Mouse (Mus musculus) forebrain, embryonic 16.5 days (tissue): ENCODE measurements at regions not wholly inside any gene's neighbourhood (a gene's known extent, or its start where the extent isn't known, plus 50 kb on each side); places are given as distances from the start of the nearest gene placed in this dataset.

ENCODE experiments used
- ATAC-seq: fragments of 200-750 bp; cut with Nextera tagmentation; 2 replicates; pipeline ENCODE4 v1.8.0; 2017; ENCODE audit warnings: mild to moderate bottlenecking, moderate library complexity
- H3K27ac ChIP-seq: fragments of 300-500 bp; sonication (generic); 2 replicates; pipeline ENCODE4 v1.5.1; 2014; ENCODE audit warnings: low read length, control low read depth
- H3K27me3 ChIP-seq: fragments of 300-500 bp; sonication (generic); replicated peaks from 2 replicates; pipeline ENCODE4 v1.6.1; 2014; ENCODE audit warnings: low read length; ENCODE audit not compliant: control insufficient read depth, insufficient read depth
- H3K36me3 ChIP-seq: fragments of 300-500 bp; sonication (generic); 2 replicates; pipeline ENCODE4 v1.6.1; 2014; ENCODE audit not compliant: control insufficient read depth, insufficient read depth
- H3K4me1 ChIP-seq: fragments of 300-500 bp; sonication (generic); replicated peaks from 2 replicates; pipeline ENCODE4 v1.6.1; 2014; ENCODE audit warnings: low read length; ENCODE audit not compliant: control insufficient read depth, insufficient read depth
- H3K4me2 ChIP-seq: fragments of 300-500 bp; sonication (generic); 2 replicates; pipeline ENCODE4 v1.6.1; 2014; ENCODE audit warnings: mild to moderate bottlenecking, low read length, control low read depth
- H3K4me3 ChIP-seq: fragments of 300-500 bp; sonication (generic); replicated peaks from 2 replicates; pipeline ENCODE4 v1.5.1; 2014; ENCODE audit warnings: mild to moderate bottlenecking, low read length, control low read depth
- H3K9ac ChIP-seq: fragments of 300-500 bp; sonication (generic); replicated peaks from 2 replicates; pipeline ENCODE4 v1.6.1; 2014; ENCODE audit warnings: low read depth, low read length, control low read depth
- H3K9me3 ChIP-seq: fragments of 300-500 bp; sonication (generic); 2 replicates; pipeline ENCODE4 v1.6.1; 2016; ENCODE audit warnings: low read length; ENCODE audit not compliant: control insufficient read depth
- WGBS: fragments of 180-500 bp; shearing (Covaris S2); extraction: QIAGEN DNeasy Blood & Tissue Kit; methylation state at CpG from one replicate; pipeline ENCODE4 v1.1.7; 2014; 5-methylcytosine and 5-hydroxymethylcytosine counted together

DNA sequence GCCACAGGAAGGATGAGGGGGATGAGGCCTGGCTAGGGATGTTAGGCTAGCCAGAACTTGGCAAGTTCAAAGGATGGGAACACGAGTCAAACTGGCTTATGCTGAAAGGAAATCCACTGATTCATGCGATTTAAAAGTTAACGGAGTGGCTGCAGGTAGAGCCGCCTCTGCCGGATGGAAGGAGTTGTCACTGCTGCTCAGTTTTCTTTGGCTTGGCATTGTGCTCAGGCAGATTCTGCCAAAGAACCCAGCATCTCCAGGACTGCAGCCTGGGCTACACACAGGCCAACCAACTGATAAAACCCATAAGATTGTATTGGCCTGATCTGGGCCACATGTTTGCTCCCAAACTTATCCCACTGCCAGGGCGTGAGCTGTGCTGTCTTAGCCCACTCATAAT is 105.3 kb upstream of the Aldh1a3 start:
- H3K9me3 ChIP-seq, result no peaks in the 10 kb centered on the region
- H3K9ac ChIP-seq, result no peak overlapping the region
- no peak overlapping the region for H3K27ac ChIP-seq
- H3K4me1 ChIP-seq, result no peaks in the 10 kb centered on the region
- 76% methylated on average over 6 of the region's 6 CpGs for WGBS
- no peaks in the 10 kb centered on the region for H3K36me3 ChIP-seq
- no peaks in the 10 kb centered on the region for H3K27me3 ChIP-seq
- no peak for ATAC-seq
- no peak overlapping the region for H3K4me2 ChIP-seq
- H3K4me3 ChIP-seq, result no peak overlapping the region

GRCm38 (mm10) chr7:66532048-66532447 is 104.7 kb upstream of the Aldh1a3 start:
- Histone ChIP-seq H3K4me2 (no peak overlapping the region), H3K36me3 (no peaks in the 10 kb centered on the region), H3K9ac (no peak overlapping the region), H3K27ac (no peak overlapping the region), H3K27me3 (no peaks in the 10 kb centered on the region), H3K4me1 (no peaks in the 10 kb centered on the region), H3K9me3 (no peaks in the 10 kb centered on the region), H3K4me3 (no peak overlapping the region)
- WGBS, result 89% methylated on average over 8 of the region's 8 CpGs
- ATAC-seq, result no peak

GRCm38 (mm10) chr7:66531111-66531510 is 103.8 kb upstream of the Aldh1a3 start:
- Histone ChIP-seq H3K9ac (no peak overlapping the region), H3K27me3 (no peaks in the 10 kb centered on the region), H3K4me2 (no peak overlapping the region), H3K27ac (no peak overlapping the region), H3K9me3 (no peaks in the 10 kb centered on the region), H3K36me3 (no peaks in the 10 kb centered on the region), H3K4me3 (no peak overlapping the region), H3K4me1 (no peaks in the 10 kb centered on the region)
- WGBS, result 91% methylated on average over 7 of the region's 7 CpGs
- ATAC-seq, result no peak

DNA sequence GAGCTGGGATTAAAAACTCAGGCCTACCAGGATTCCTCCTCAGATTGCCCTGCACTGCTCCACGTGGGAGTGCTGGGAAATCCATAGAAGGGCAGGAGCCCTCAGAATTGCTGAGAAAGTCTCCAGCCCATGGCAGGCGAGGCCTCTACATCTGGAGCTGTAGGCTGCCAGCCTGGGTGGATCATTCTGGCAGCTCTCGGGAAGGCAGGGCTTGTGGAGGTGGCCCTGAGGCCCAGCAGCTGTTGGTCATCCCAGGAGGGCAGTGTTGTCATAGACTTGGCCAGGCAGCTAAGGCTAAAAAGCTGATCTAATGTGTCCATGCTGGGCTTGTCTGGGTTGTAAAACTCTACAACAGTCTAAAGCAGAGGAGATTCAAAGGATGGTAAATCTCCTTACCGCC is 101.6 kb upstream of the Aldh1a3 start:
- Histone ChIP-seq H3K4me1 (no peaks in the 10 kb centered on the region), H3K4me2 (no peak overlapping the region)
- WGBS, result 78% methylated on average over 4 of the region's 4 CpGs

DNA sequence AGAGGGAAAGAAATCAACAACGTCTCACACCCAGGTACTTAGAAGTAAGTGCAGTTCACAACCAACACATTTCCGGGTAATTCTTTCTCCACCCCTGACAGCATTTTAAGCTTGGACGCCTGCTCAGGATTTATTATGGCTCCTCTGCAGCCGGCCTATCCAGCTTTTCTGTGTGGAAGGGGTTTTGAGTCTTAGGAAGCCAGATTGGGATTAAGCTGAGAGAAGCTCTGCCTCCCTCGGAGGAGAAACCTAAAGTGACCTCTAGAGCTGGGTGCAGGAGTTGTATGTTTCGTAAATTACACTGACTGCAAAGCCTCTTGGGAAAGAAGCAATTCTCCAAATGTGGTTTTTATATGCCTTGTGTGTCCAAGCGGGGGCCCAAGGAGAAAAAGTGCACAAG is 96.6 kb upstream of the Aldh1a3 start:
- Histone ChIP-seq H3K9me3 (no peaks in the 10 kb centered on the region), H3K36me3 (no peaks in the 10 kb centered on the region), H3K4me1 (no peaks in the 10 kb centered on the region), H3K27ac (no peak overlapping the region), H3K27me3 (no peaks in the 10 kb centered on the region), H3K4me2 (no peak overlapping the region), H3K9ac (no peak overlapping the region), H3K4me3 (no peak overlapping the region)
- ATAC-seq, result no peak
- 69% methylated on average over 7 of the region's 7 CpGs for WGBS

More for the DNA sequence above, 101.6 kb upstream of the Aldh1a3 start:
- H3K9ac ChIP-seq, result no peak overlapping the region
- H3K9me3 ChIP-seq, result no peaks in the 10 kb centered on the region
- no peak for ATAC-seq
- H3K27me3 ChIP-seq, result no peaks in the 10 kb centered on the region
- H3K27ac ChIP-seq, result no peak overlapping the region
- H3K4me3 ChIP-seq, result no peak overlapping the region
- no peaks in the 10 kb centered on the region for H3K36me3 ChIP-seq

- Histone ChIP-seq H3K9ac (no peak overlapping the region), H3K27ac (no peak overlapping the region), H3K27me3 (no peaks in the 10 kb centered on the region), H3K4me2 (no peak overlapping the region), H3K9me3 (no peaks in the 10 kb centered on the region), H3K36me3 (no peaks in the 10 kb centered on the region), H3K4me3 (no peak overlapping the region), H3K4me1 (no peaks in the 10 kb centered on the region)
- ATAC-seq, result no peak
- 98% methylated on average over 2 of the region's 2 CpGs for WGBS
Measured at GRCm38 (mm10) chr7:66521522-66521921, 94.2 kb upstream of the Aldh1a3 start.

DNA sequence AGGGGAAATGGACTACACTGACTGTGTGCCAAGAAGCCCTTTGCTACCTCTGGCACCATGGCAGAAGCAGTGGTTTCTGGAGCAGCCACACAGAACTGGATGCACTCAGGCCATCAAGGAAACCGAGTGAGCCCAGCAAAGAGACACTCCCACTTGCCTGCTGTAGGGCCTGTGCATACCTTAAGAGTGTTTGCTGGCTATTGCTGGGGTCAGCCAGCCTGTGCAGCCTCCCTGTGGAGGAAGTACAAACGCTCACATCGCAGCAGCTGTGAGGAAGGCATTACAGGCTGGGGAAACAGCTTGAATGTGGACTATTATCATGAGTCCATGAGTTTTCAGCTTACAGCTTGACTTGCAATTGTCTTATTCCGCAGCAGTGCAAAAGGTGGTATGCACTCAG is 88.8 kb upstream of the Aldh1a3 start:
- Histone ChIP-seq H3K4me1 (no peaks in the 10 kb centered on the region), H3K9me3 (peaks cover 3% of the 10 kb centered on the region; the same call in 1 of the 2 replicates), H3K27ac (no peak overlapping the region), H3K4me3 (no peak overlapping the region), H3K36me3 (no peaks in the 10 kb centered on the region), H3K4me2 (no peak overlapping the region), H3K9ac (no peak overlapping the region), H3K27me3 (no peaks in the 10 kb centered on the region)
- 66% methylated on average over 4 of the region's 4 CpGs for WGBS
- ATAC-seq, result no peak

DNA sequence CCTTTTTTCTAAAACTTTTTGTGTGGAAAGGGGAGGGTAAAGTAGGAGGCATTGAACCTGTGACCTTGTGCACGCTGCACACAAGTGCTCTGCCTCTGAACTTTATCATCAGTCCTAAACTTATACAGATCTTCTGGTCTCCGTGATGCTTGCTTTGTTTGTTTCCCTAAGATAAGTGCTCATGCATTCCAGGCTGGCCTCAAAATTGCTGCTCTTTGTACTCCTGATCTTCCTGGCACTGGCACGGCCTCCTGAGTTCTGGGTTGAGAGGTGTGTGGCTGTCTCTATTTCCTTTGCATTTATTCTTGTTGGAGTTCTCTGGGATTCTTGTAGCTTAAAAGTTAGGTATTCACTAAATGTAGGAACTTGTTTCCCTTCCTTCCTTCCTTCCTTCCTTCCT is 86.1 kb upstream of the Aldh1a3 start:
- Histone ChIP-seq H3K27ac (no peak overlapping the region), H3K4me1 (no peaks in the 10 kb centered on the region), H3K9ac (no peak overlapping the region), H3K4me3 (no peak overlapping the region), H3K4me2 (no peak overlapping the region), H3K27me3 (no peaks in the 10 kb centered on the region), H3K9me3 (peaks cover 3% of the 10 kb centered on the region; the same call in 1 of the 2 replicates), H3K36me3 (no peaks in the 10 kb centered on the region)
- WGBS, result 79% methylated on average over 3 of the region's 3 CpGs
- no peak for ATAC-seq

- no peak overlapping the region for H3K9ac ChIP-seq
- 74% methylated on average over 2 of the region's 2 CpGs for WGBS
- no peak overlapping the region for H3K27ac ChIP-seq
- no peak for ATAC-seq
- no peak overlapping the region for H3K4me3 ChIP-seq
- H3K9me3 ChIP-seq, result no peaks in the 10 kb centered on the region
- H3K4me2 ChIP-seq, result no peak overlapping the region
- H3K27me3 ChIP-seq, result no peaks in the 10 kb centered on the region
- H3K36me3 ChIP-seq, result no peaks in the 10 kb centered on the region
- no peaks in the 10 kb centered on the region for H3K4me1 ChIP-seq
Measured at GRCm38 (mm10) chr7:66505734-66506133, 78.4 kb upstream of the Aldh1a3 start.

GRCm38 (mm10) chr7:66504519-66504918 is 77.2 kb upstream of the Aldh1a3 start:
- no peak overlapping the region for H3K27ac ChIP-seq
- no peak overlapping the region for H3K4me2 ChIP-seq
- H3K4me3 ChIP-seq, result no peak overlapping the region
- no peaks in the 10 kb centered on the region for H3K4me1 ChIP-seq
- no peaks in the 10 kb centered on the region for H3K36me3 ChIP-seq
- no peaks in the 10 kb centered on the region for H3K9me3 ChIP-seq
- no peak for ATAC-seq
- no peak overlapping the region for H3K9ac ChIP-seq
- no peaks in the 10 kb centered on the region for H3K27me3 ChIP-seq
- 94% methylated on average over 4 of the region's 4 CpGs for WGBS
